In the genomic region with DNA sequence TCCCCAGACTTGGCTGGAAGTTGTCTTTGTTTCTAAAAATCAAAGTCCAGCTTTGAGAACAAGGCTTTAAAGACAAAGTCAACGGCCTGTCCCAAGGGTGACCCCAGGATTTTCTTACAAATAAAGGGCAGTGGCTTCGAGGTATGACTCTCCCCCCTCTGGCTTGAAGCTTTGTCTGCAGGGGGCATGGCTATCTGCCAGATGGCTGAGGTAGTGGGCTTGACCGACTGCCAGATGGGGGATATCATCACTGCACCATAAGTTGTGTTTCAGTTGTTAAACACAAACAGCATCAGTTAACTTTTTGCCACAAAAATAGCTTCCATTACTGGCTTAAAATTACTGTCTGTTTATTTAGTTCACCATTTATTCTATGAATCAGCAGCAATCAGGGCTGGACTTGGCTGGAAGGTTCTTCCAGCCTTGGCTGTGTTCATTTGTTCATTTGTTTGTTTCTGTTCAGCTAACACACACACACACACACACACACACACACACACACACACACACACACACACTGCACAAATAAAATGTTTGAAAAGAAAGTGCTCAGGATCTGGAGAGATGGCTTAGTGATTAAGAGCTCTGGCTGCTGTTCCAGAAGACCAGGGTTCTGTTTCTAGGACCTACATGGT, we compare ENCODE assay signal across 7 mouse cellular contexts. TPM values are rescaled to one million over a fixed set of nuclear protein-coding genes. Genes with fewer than 3 reads are reported as not detected.
DNase-seq lines count a peak whose midpoint lies in the region; ATAC-seq and TF ChIP-seq lines count a peak whose summit lies in the region.

No protein-coding gene starts in this region.

- TF ChIP-seq CTCF in Patski (IDR thresholded peaks at IDR 0.05) = no peak

- H3K4me2 ChIP-seq in embryonic facial prominence, embryonic 13.5 days = no peak overlapping the region
- H3K4me2 ChIP-seq in midbrain, embryonic 12.5 days (replicated peaks) = no peak overlapping the region

- POLR2A ChIA-PET in Patski (lab: Charles Lee) = interaction anchor here (0.7 to 1.4 kb wide), 6 partner anchors 9 to 104 kb away, joined by 3 to 7 read pairs (median 4); a partner anchor contains a TSS

- CTCF ChIA-PET in Patski (lab: Charles Lee) = interaction anchor here (0.9 to 1.6 kb wide), 3 partner anchors 10 to 107 kb away, joined by 3 to 4 read pairs (median 3); no protein-coding TSS in a partner anchor

- no peak overlapping the region for H3K4me3 ChIP-seq in embryonic facial prominence, embryonic 13.5 days
- H3K4me3 ChIP-seq in midbrain, embryonic 12.5 days = no peak overlapping the region

- in situ Hi-C loops in Patski (cut with MboI; ENCODE audit: low pct_unique_long_range_greater_than_20kb) = no loop called here

- no peak overlapping the region for H3K9ac ChIP-seq in embryonic facial prominence, embryonic 13.5 days
- no peak overlapping the region for H3K9ac ChIP-seq in midbrain, embryonic 12.5 days (replicated peaks)

- H3K27me3 ChIP-seq in Patski = no peaks in the 10 kb centered on the region
- no peaks in the 10 kb centered on the region for H3K27me3 ChIP-seq in embryonic facial prominence, embryonic 13.5 days
- peaks cover 6% of the 10 kb centered on the region; the same call in 1 of the 2 replicates for H3K27me3 ChIP-seq in midbrain, embryonic 12.5 days

- peak; percentile 14 to 24 for DNase-seq in layer of hippocampus, postnatal 14 days (ENCODE audit: low spot score in 2 of 2)
- DNase-seq in layer of hippocampus, adult 9-10 months (ENCODE audit: low spot score) = no peak
- DNase-seq in Patski (ENCODE audit: low read depth, low spot score) = peak; percentile 94
- DNase-seq in kidney, postnatal 10 days = no peak
- DNase-seq in kidney, adult 9 months = no peak

- peak overlapping the region; percentile 28 for H3K27ac ChIP-seq in embryonic facial prominence, embryonic 13.5 days
- peak overlapping the region; percentile 44 for H3K27ac ChIP-seq in midbrain, embryonic 12.5 days (replicated peaks)

- H3K9me3 ChIP-seq in embryonic facial prominence, embryonic 13.5 days = no peaks in the 10 kb centered on the region; the same call in 1 of the 2 replicates
- no peaks in the 10 kb centered on the region for H3K9me3 ChIP-seq in midbrain, embryonic 12.5 days

- peak; percentile 58 for ATAC-seq in Patski
- no peak for ATAC-seq in embryonic facial prominence, embryonic 13.5 days (ENCODE audit: insufficient number of reproducible peaks, insufficient read depth, low FRiP score, low TSS enrichment, low read depth)
- ATAC-seq in midbrain, embryonic 12.5 days (ENCODE audit: low FRiP score, low read depth) = no peak

- 13% methylated on average over 3 of the region's 3 CpGs for WGBS in embryonic facial prominence, embryonic 13.5 days
- 1% methylated on average over 3 of the region's 3 CpGs for WGBS in midbrain, embryonic 12.5 days

- no peaks in the 10 kb centered on the region for H3K36me3 ChIP-seq in embryonic facial prominence, embryonic 13.5 days
- no peaks in the 10 kb centered on the region for H3K36me3 ChIP-seq in midbrain, embryonic 12.5 days

- peaks cover 22% of the 10 kb centered on the region for H3K4me1 ChIP-seq in embryonic facial prominence, embryonic 13.5 days
- H3K4me1 ChIP-seq in midbrain, embryonic 12.5 days = peaks cover 27% of the 10 kb centered on the region

RNA-seq across cellular contexts. Expression of a gene that starts 33.1 kb away (rescaled TPM):
- total RNA-seq in layer of hippocampus, postnatal 14 days (2021) = 10 to 100 TPM; 33.2 to 38.0 TPM
- 36.5 TPM for polyA plus RNA-seq in Patski (2021)
- polyA plus RNA-seq in embryonic facial prominence, embryonic 13.5 days (2015; fragmentation: Nextera tagmentation; extraction: Ambion mirVana) = 135 and 144 TPM in 2 replicates
- 110 and 115 TPM in 2 replicates for polyA plus RNA-seq in midbrain, embryonic 12.5 days (2016; fragmentation: Nextera tagmentation; extraction: Ambion mirVana)

RNA-seq across cellular contexts. Expression of a gene that starts 33.6 kb away (rescaled TPM):
- total RNA-seq in layer of hippocampus, postnatal 14 days (2021) = 1 to 10 TPM; 3.6 to 3.7 TPM
- 4.5 TPM for polyA plus RNA-seq in Patski (2021)
- 3.0 and 3.3 TPM in 2 replicates for polyA plus RNA-seq in embryonic facial prominence, embryonic 13.5 days (2015; fragmentation: Nextera tagmentation; extraction: Ambion mirVana)
- polyA plus RNA-seq in midbrain, embryonic 12.5 days (2016; fragmentation: Nextera tagmentation; extraction: Ambion mirVana) = 2.7 and 3.5 TPM in 2 replicates

Comparison
In these comparisons a context has a peak if more than half of its experiments do, and no peak if none do; other contexts are left out.
1. DNase-seq: peak in layer of hippocampus, postnatal 14 days (2 of 2) and Patski (single experiment); none in layer of hippocampus, adult 9-10 months (single experiment), kidney, postnatal 10 days (single experiment) and kidney, adult 9 months (single experiment).